Mouse (Mus musculus) ES-Bruce4 (cell line): ENCODE measurements around the gene Slc9a3. TPM values are rescaled to one million over a fixed set of nuclear protein-coding genes. Genes with fewer than 3 reads are reported as not detected.

ENCODE experiments used
- H3K27ac ChIP-seq: 2 replicates; pipeline ENCODE4 v1.5.1; 2012; ENCODE audit warnings: low read length, inconsistent platforms; ENCODE audit not compliant: insufficient read depth
- H3K27me3 ChIP-seq: 2 replicates; pipeline ENCODE4 v1.6.1; 2012; ENCODE audit warnings: mild to moderate bottlenecking, low read length, inconsistent platforms; ENCODE audit not compliant: control insufficient read depth, poor library complexity, insufficient read depth, severe bottlenecking
- H3K36me3 ChIP-seq: 2 replicates; pipeline ENCODE4 v1.6.1; 2012; ENCODE audit warnings: inconsistent platforms, mild to moderate bottlenecking, low read length, moderate library complexity; ENCODE audit not compliant: control insufficient read depth, poor library complexity, insufficient read depth, severe bottlenecking
- H3K4me1 ChIP-seq: one replicate; pipeline ENCODE4 v1.8.1; 2011; ENCODE audit warnings: low read length; ENCODE audit not compliant: control insufficient read depth, insufficient read depth
- H3K4me3 ChIP-seq: 2 replicates; pipeline ENCODE4 v1.5.1; 2011; ENCODE audit warnings: low read depth, mild to moderate bottlenecking, low read length
- H3K9ac ChIP-seq: 2 replicates; pipeline ENCODE4 v1.6.1; 2012; ENCODE audit warnings: low read depth, mild to moderate bottlenecking, inconsistent platforms; ENCODE audit not compliant: poor library complexity, severe bottlenecking
- H3K9me3 ChIP-seq: replicated peaks from 2 replicates; pipeline ENCODE4 v1.6.1; 2012; ENCODE audit warnings: mild to moderate bottlenecking, low read length, inconsistent platforms; ENCODE audit not compliant: control insufficient read depth, poor library complexity, insufficient read depth, severe bottlenecking
- CTCF ChIP-seq: IDR thresholded peaks from one replicate; pipeline ENCODE4 v1.8.1; 2011; ENCODE audit warnings: low read depth, low read length
- EP300 ChIP-seq: IDR thresholded peaks from 2 replicates; pipeline ENCODE4 v1.6.1; 2011; ENCODE audit warnings: low read depth, low read length; ENCODE audit not compliant: insufficient read depth
- POLR2A ChIP-seq: IDR thresholded peaks from one replicate; pipeline ENCODE4 v1.8.1; 2011; ENCODE audit warnings: low read length; ENCODE audit not compliant: insufficient read depth
- polyA plus RNA-seq: library from polyadenylated mRNA; stranded (reverse); fragments of >200 nt; gene quantifications from 2 replicates; pipeline ENCODE4 v1.2.4, GENCODE M21; 2011; ENCODE audit warnings: low read depth; ENCODE audit not compliant: missing spikeins, insufficient read depth, insufficient read length

The Slc9a3 gene
- polyA plus RNA-seq, 1 experiment, result not detected

- Histone ChIP-seq H3K9ac (no peak overlapping the region), H3K27ac (no peak overlapping the region), H3K27me3 (no peaks in the 10 kb centered on the region), H3K36me3 (peaks cover 9% of the 10 kb centered on the region), H3K9me3 (no peaks in the 10 kb centered on the region), H3K4me1 (no peaks in the 10 kb centered on the region), H3K4me3 (no peak overlapping the region)
- no peak for TF ChIP-seq POLR2A
- TF ChIP-seq EP300, result no peak
- no peak for TF ChIP-seq CTCF
These were observed 75.2 kb downstream of the Slc9a3 start for GRCm38 (mm10) chr13:74196451-74196850.

- Histone ChIP-seq H3K9ac (peak within 1 kb of the TSS; percentile 73), H3K27me3 (no peaks in the 10 kb centered on the region), H3K4me1 (no peaks in the 10 kb centered on the region), H3K9me3 (no peaks in the 10 kb centered on the region), H3K4me3 (peak within 1 kb of the TSS; percentile 87), H3K27ac (peak within 1 kb of the TSS; percentile 39; the same call in 1 of the 2 replicates), H3K36me3 (no peaks in the 10 kb centered on the region; the same call in 1 of the 2 replicates)
- TF ChIP-seq CTCF, result no peak
- TF ChIP-seq POLR2A, result peak; percentile 54
- no peak for TF ChIP-seq EP300
These were observed 87.2 kb downstream of the Slc9a3 start, which contains the start of gene Exoc3 for GRCm38 (mm10) chr13:74208317-74208985. Gene Exoc3, minus strand, starts transcription at chr13:74208732.

- H3K9me3 ChIP-seq, result no peaks in the 10 kb centered on the region
- H3K27ac ChIP-seq, result no peak overlapping the region; the same call in 1 of the 2 replicates
- H3K4me1 ChIP-seq, result no peaks in the 10 kb centered on the region
- H3K4me3 ChIP-seq, result peak overlapping the region; percentile 87
- no peak for TF ChIP-seq CTCF
- no peak for TF ChIP-seq EP300
- no peak for TF ChIP-seq POLR2A
- H3K9ac ChIP-seq, result peak overlapping the region; percentile 73
- no peaks in the 10 kb centered on the region; the same call in 1 of the 2 replicates for H3K36me3 ChIP-seq
- H3K27me3 ChIP-seq, result no peaks in the 10 kb centered on the region
These were observed 87.7 kb downstream of the Slc9a3 start for GRCm38 (mm10) chr13:74208986-74209345.

- H3K9me3 ChIP-seq, result no peaks in the 10 kb centered on the region
- no peak overlapping the region for H3K9ac ChIP-seq
- no peaks in the 10 kb centered on the region for H3K36me3 ChIP-seq
- no peaks in the 10 kb centered on the region for H3K4me1 ChIP-seq
- no peaks in the 10 kb centered on the region for H3K27me3 ChIP-seq
- no peak overlapping the region for H3K27ac ChIP-seq
- TF ChIP-seq CTCF, result no peak
- TF ChIP-seq POLR2A, result no peak
- TF ChIP-seq EP300, result no peak
- H3K4me3 ChIP-seq, result no peak overlapping the region
These were observed 97.2 kb downstream of the Slc9a3 start for GRCm38 (mm10) chr13:74218441-74218840.

Other genes starting within 250 kb of the Slc9a3 start
- 72.9 and 80.6 TPM in 2 replicates for gene Trip13, start 183.7 kb upstream of the Slc9a3 start, polyA plus RNA-seq
- gene Brd9, start 183.6 kb upstream of the Slc9a3 start, polyA plus RNA-seq, result 26.3 and 30.7 TPM in 2 replicates
- gene Zdhhc11, start 157.6 kb upstream of the Slc9a3 start, polyA plus RNA-seq, result not detected in 2 replicates
- 0.14 and 0.51 TPM in 2 replicates for gene Tppp, start 112.0 kb upstream of the Slc9a3 start, polyA plus RNA-seq
- 39.8 and 48.9 TPM in 2 replicates for gene Cep72, start 59.2 kb upstream of the Slc9a3 start, polyA plus RNA-seq
- gene Exoc3, start 87.3 kb downstream of the Slc9a3 start, polyA plus RNA-seq, result 48.9 and 55.8 TPM in 2 replicates
- gene Ahrr, start 170.9 kb downstream of the Slc9a3 start, polyA plus RNA-seq, result 0.37 and 1.7 TPM in 2 replicates
- gene Pdcd6, start 196.1 kb downstream of the Slc9a3 start, polyA plus RNA-seq, result 88.7 and 97.1 TPM in 2 replicates
- gene Sdha, start 228.8 kb downstream of the Slc9a3 start, polyA plus RNA-seq, result 219 and 239 TPM in 2 replicates
- 55.8 TPM in 2 replicates for gene Ccdc127, start 228.9 kb downstream of the Slc9a3 start, polyA plus RNA-seq
- not detected in 2 replicates for gene Lrrc14b, start 242.5 kb downstream of the Slc9a3 start, polyA plus RNA-seq